Mouse (Mus musculus): ENCODE data around the gene Rnf138rt1. TPM values are rescaled to one million over a fixed set of nuclear protein-coding genes. Genes with fewer than 3 reads are reported as not detected.

The Rnf138rt1 gene
- not detected in 2 replicates for polyA plus RNA-seq (2012; rRNA removed)

GRCm38 (mm10) chrX:163760617-163761434 lies at the start of gene Rnf138rt1:
Gene Rnf138rt1, minus strand, starts transcription at chrX:163761329.
- no peak within 1 kb of the TSS for H3K4me3 ChIP-seq (ENCODE audit: insufficient read depth, low read depth, low read length)
- 5% methylated on average over 42 of the region's 42 CpGs for WGBS
- no peak within 1 kb of the TSS for H3K27ac ChIP-seq (ENCODE audit: insufficient read depth, low read depth, low read length)
- peak; percentile 19 for DNase-seq
- H3K4me1 ChIP-seq (ENCODE audit: control insufficient read depth, insufficient read depth, low read length) = no peaks in the 10 kb centered on the region
- H3K36me3 ChIP-seq (ENCODE audit: control insufficient read depth, insufficient read depth, low read length) = no peaks in the 10 kb centered on the region
- H3K27me3 ChIP-seq (replicated peaks; ENCODE audit: control insufficient read depth, insufficient read depth, low read length) = no peaks in the 10 kb centered on the region
- TF ChIP-seq POLR2A (IDR thresholded peaks at IDR 0.05; ENCODE audit: low read depth, low read length) (no peak), CTCF (conservative IDR thresholded peaks at IDR 0.05; ENCODE audit: insufficient read depth, insufficient read length, low read depth, low read length) (no peak)

- no peaks in the 10 kb centered on the region for H3K4me1 ChIP-seq (ENCODE audit: control insufficient read depth, insufficient read depth, low read length)
- TF ChIP-seq CTCF (conservative IDR thresholded peaks at IDR 0.05; ENCODE audit: insufficient read depth, insufficient read length, low read depth, low read length) (no peak), POLR2A (IDR thresholded peaks at IDR 0.05; ENCODE audit: low read depth, low read length) (no peak)
- H3K27ac ChIP-seq (ENCODE audit: insufficient read depth, low read depth, low read length) = no peak overlapping the region
- WGBS = 60% methylated on average over 1 of the region's 1 CpGs
- H3K36me3 ChIP-seq (ENCODE audit: control insufficient read depth, insufficient read depth, low read length) = no peaks in the 10 kb centered on the region
- no peaks in the 10 kb centered on the region for H3K27me3 ChIP-seq (replicated peaks; ENCODE audit: control insufficient read depth, insufficient read depth, low read length)
- H3K4me3 ChIP-seq (ENCODE audit: insufficient read depth, low read depth, low read length) = no peak overlapping the region
- no peak for DNase-seq
Observed at GRCm38 (mm10) chrX:163807270-163807669, 46.1 kb upstream of the Rnf138rt1 start.

- no peak overlapping the region for H3K4me3 ChIP-seq (ENCODE audit: insufficient read depth, low read depth, low read length)
- no peaks in the 10 kb centered on the region for H3K4me1 ChIP-seq (ENCODE audit: control insufficient read depth, insufficient read depth, low read length)
- no peaks in the 10 kb centered on the region for H3K27me3 ChIP-seq (replicated peaks; ENCODE audit: control insufficient read depth, insufficient read depth, low read length)
- no peak for TF ChIP-seq POLR2A (IDR thresholded peaks at IDR 0.05; ENCODE audit: low read depth, low read length)
- TF ChIP-seq CTCF (conservative IDR thresholded peaks at IDR 0.05; ENCODE audit: insufficient read depth, insufficient read length, low read depth, low read length) = no peak
- no peak overlapping the region for H3K27ac ChIP-seq (ENCODE audit: insufficient read depth, low read depth, low read length)
- no peaks in the 10 kb centered on the region for H3K36me3 ChIP-seq (ENCODE audit: control insufficient read depth, insufficient read depth, low read length)
- WGBS = 50% methylated on average over 3 of the region's 3 CpGs
- no peak for DNase-seq
Observed at GRCm38 (mm10) chrX:163766290-163766689, 5.2 kb upstream of the Rnf138rt1 start.

- Histone ChIP-seq H3K4me3 (ENCODE audit: insufficient read depth, low read depth, low read length) (no peak overlapping the region), H3K4me1 (ENCODE audit: control insufficient read depth, insufficient read depth, low read length) (no peaks in the 10 kb centered on the region), H3K36me3 (ENCODE audit: control insufficient read depth, insufficient read depth, low read length) (no peaks in the 10 kb centered on the region), H3K27ac (ENCODE audit: insufficient read depth, low read depth, low read length) (no peak overlapping the region), H3K27me3 (replicated peaks; ENCODE audit: control insufficient read depth, insufficient read depth, low read length) (no peaks in the 10 kb centered on the region)
- no peak for DNase-seq
- 25% methylated on average over 10 of the region's 10 CpGs for WGBS
- TF ChIP-seq POLR2A (IDR thresholded peaks at IDR 0.05; ENCODE audit: low read depth, low read length) (no peak), CTCF (conservative IDR thresholded peaks at IDR 0.05; ENCODE audit: insufficient read depth, insufficient read length, low read depth, low read length) (no peak)
Observed at GRCm38 (mm10) chrX:163761435-163761828, 303 bp upstream of the Rnf138rt1 start.

GRCm38 (mm10) chrX:163745996-163746395 lies 15.1 kb downstream of the Rnf138rt1 start:
- WGBS = 92% methylated on average over 6 of the region's 6 CpGs
- H3K36me3 ChIP-seq (ENCODE audit: control insufficient read depth, insufficient read depth, low read length) = no peaks in the 10 kb centered on the region
- DNase-seq = no peak
- no peaks in the 10 kb centered on the region for H3K4me1 ChIP-seq (ENCODE audit: control insufficient read depth, insufficient read depth, low read length)
- TF ChIP-seq CTCF (conservative IDR thresholded peaks at IDR 0.05; ENCODE audit: insufficient read depth, insufficient read length, low read depth, low read length) (no peak), POLR2A (IDR thresholded peaks at IDR 0.05; ENCODE audit: low read depth, low read length) (no peak)
- H3K27me3 ChIP-seq (replicated peaks; ENCODE audit: control insufficient read depth, insufficient read depth, low read length) = no peaks in the 10 kb centered on the region
- H3K27ac ChIP-seq (ENCODE audit: insufficient read depth, low read depth, low read length) = no peak overlapping the region
- no peak overlapping the region for H3K4me3 ChIP-seq (ENCODE audit: insufficient read depth, low read depth, low read length)

GRCm38 (mm10) chrX:163743896-163744295 lies 17.2 kb downstream of the Rnf138rt1 start:
- TF ChIP-seq CTCF (conservative IDR thresholded peaks at IDR 0.05; ENCODE audit: insufficient read depth, insufficient read length, low read depth, low read length) (no peak), POLR2A (IDR thresholded peaks at IDR 0.05; ENCODE audit: low read depth, low read length) (no peak)
- Histone ChIP-seq H3K27me3 (replicated peaks; ENCODE audit: control insufficient read depth, insufficient read depth, low read length) (no peaks in the 10 kb centered on the region), H3K4me1 (ENCODE audit: control insufficient read depth, insufficient read depth, low read length) (no peaks in the 10 kb centered on the region), H3K4me3 (ENCODE audit: insufficient read depth, low read depth, low read length) (no peak overlapping the region), H3K27ac (ENCODE audit: insufficient read depth, low read depth, low read length) (no peak overlapping the region), H3K36me3 (ENCODE audit: control insufficient read depth, insufficient read depth, low read length) (no peaks in the 10 kb centered on the region)
- 92% methylated on average over 2 of the region's 2 CpGs for WGBS
- no peak for DNase-seq

GRCm38 (mm10) chrX:163738904-163739303 lies 22.2 kb downstream of the Rnf138rt1 start:
- no peaks in the 10 kb centered on the region for H3K4me1 ChIP-seq (ENCODE audit: control insufficient read depth, insufficient read depth, low read length)
- DNase-seq = no peak
- no peak overlapping the region for H3K4me3 ChIP-seq (ENCODE audit: insufficient read depth, low read depth, low read length)
- TF ChIP-seq CTCF (conservative IDR thresholded peaks at IDR 0.05; ENCODE audit: insufficient read depth, insufficient read length, low read depth, low read length) (no peak), POLR2A (IDR thresholded peaks at IDR 0.05; ENCODE audit: low read depth, low read length) (no peak)
- H3K27me3 ChIP-seq (replicated peaks; ENCODE audit: control insufficient read depth, insufficient read depth, low read length) = no peaks in the 10 kb centered on the region
- WGBS = 40% methylated on average over 1 of the region's 1 CpGs
- H3K36me3 ChIP-seq (ENCODE audit: control insufficient read depth, insufficient read depth, low read length) = no peaks in the 10 kb centered on the region
- H3K27ac ChIP-seq (ENCODE audit: insufficient read depth, low read depth, low read length) = no peak overlapping the region
